Mouse (Mus musculus) embryonic facial prominence, embryonic 11.5 days (tissue): Measurements from ENCODE around the gene Ipo13. TPM values are rescaled to one million over a fixed set of nuclear protein-coding genes. Genes with fewer than 3 reads are reported as not detected.
A peak's percentile ranks its signal among the peaks of the same experiment; 100 is the strongest.

ENCODE experiments used
- ATAC-seq: fragments of 200-750 bp; cut with Nextera tagmentation; replicated peaks from 2 replicates; pipeline ENCODE4 v1.8.0; 2017; ENCODE audit warnings: low read depth; ENCODE audit not compliant: insufficient number of reproducible peaks, low FRiP score, low TSS enrichment
- DNase-seq: peaks from one replicate; pipeline ENCODE4 v3.0.0-alpha.2; 2015; ENCODE audit warnings: low spot score
- H3K27ac ChIP-seq: fragments of 300-500 bp; sonication (generic); replicated peaks from 2 replicates; pipeline ENCODE4 v1.5.1; 2014; ENCODE audit warnings: mild to moderate bottlenecking, low read depth, low read length, control low read depth
- H3K27me3 ChIP-seq: fragments of 300-500 bp; sonication (generic); 2 replicates; pipeline ENCODE4 v1.6.1; 2014; ENCODE audit warnings: mild to moderate bottlenecking, low read length, moderate library complexity, mixed read lengths; ENCODE audit not compliant: control insufficient read depth, insufficient read depth
- H3K36me3 ChIP-seq: fragments of 300-500 bp; sonication (generic); replicated peaks from 2 replicates; pipeline ENCODE4 v1.6.1; 2014; ENCODE audit warnings: low read depth, mild to moderate bottlenecking, low read length, moderate library complexity, mixed read lengths; ENCODE audit not compliant: control insufficient read depth, insufficient read depth
- H3K4me1 ChIP-seq: fragments of 300-500 bp; sonication (generic); 2 replicates; pipeline ENCODE4 v1.6.1; 2014; ENCODE audit warnings: low read length, mixed read lengths; ENCODE audit not compliant: control insufficient read depth, insufficient read depth
- H3K4me2 ChIP-seq: fragments of 300-500 bp; sonication (generic); 2 replicates; pipeline ENCODE4 v1.6.1; 2014; ENCODE audit warnings: low read depth, mild to moderate bottlenecking, control low read depth, low read length, moderate library complexity
- H3K4me3 ChIP-seq: fragments of 300-500 bp; sonication (generic); 2 replicates; pipeline ENCODE4 v1.5.1; 2014; ENCODE audit warnings: low read depth, low read length, control low read depth
- H3K9ac ChIP-seq: fragments of 300-500 bp; sonication (generic); replicated peaks from 2 replicates; pipeline ENCODE4 v1.6.1; 2014; ENCODE audit warnings: mild to moderate bottlenecking, control low read depth, low read length
- H3K9me3 ChIP-seq: fragments of 300-500 bp; sonication (generic); replicated peaks from 2 replicates; pipeline ENCODE4 v1.6.1; 2016; ENCODE audit warnings: mild to moderate bottlenecking, low read length, inconsistent platforms, mixed read lengths; ENCODE audit not compliant: control insufficient read depth
- WGBS: fragments of 180-500 bp; shearing (Covaris S2); extraction: QIAGEN DNeasy Blood & Tissue Kit; methylation state at CpG from one replicate; pipeline ENCODE4 v1.1.7; 2014; 5-methylcytosine and 5-hydroxymethylcytosine counted together
- polyA plus RNA-seq: library from polyadenylated mRNA; unstranded; fragments of >200 nt; fragmentation: Nextera tagmentation; extraction: Ambion mirVana; gene quantifications from 2 replicates; pipeline ENCODE4 v1.2.1, GENCODE M21; 2014

The Ipo13 gene
- polyA plus RNA-seq, 1 experiment from 2014 or later = 41.0 TPM

DNA sequence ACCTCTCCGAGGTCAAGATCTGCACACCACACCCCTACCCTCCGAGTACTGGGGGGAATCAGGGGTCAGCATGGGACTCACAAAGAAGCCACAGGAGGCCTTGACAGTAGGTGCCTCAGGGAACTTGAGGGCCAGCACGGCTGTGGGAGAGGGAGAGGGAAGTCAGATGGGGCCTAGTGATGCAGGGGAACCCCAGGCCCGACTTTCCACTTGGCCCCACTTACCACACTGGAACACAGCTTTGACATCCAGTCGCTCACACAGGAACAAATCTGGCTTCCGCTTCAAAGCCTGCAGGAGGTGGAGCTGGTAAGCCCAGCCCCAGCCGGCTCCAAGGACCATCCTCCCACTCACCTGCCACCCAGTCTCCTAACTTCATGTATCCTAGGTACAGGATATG, 19.5 kb downstream of the Ipo13 start:
- 80% methylated on average over 7 of the region's 7 CpGs for WGBS
- H3K4me1 ChIP-seq = no peaks in the 10 kb centered on the region
- peaks cover 3% of the 10 kb centered on the region; the same call in 1 of the 2 replicates for H3K36me3 ChIP-seq
- no peak overlapping the region for H3K9ac ChIP-seq
- no peak overlapping the region for H3K4me2 ChIP-seq
- ATAC-seq = no peak
- H3K27ac ChIP-seq = no peak overlapping the region
- no peaks in the 10 kb centered on the region for H3K27me3 ChIP-seq
- no peaks in the 10 kb centered on the region for H3K9me3 ChIP-seq
- H3K4me3 ChIP-seq = no peak overlapping the region
- no peak for DNase-seq

DNA sequence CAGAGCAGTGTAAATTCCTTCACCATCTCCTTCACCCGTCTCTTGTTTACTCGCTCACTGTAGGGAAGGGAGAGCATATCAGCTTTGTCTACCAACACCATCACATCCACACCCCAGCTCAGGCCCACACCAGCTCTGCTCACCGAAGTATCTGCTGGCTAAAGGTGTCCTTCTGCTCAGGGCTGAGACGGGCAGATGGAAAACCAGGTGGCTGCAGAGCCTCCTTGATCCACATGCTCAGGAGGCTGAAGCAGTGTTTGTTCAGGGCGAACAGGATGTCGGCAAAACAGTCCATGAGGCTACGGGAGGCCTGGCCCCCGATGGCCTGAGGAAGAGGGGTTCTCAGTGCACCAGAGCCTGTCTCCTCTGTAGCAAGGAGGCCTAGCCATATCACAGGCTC, 20.2 kb downstream of the Ipo13 start:
- 86% methylated on average over 7 of the region's 8 CpGs for WGBS
- Histone ChIP-seq H3K4me3 (no peak overlapping the region), H3K4me2 (no peak overlapping the region), H3K4me1 (no peaks in the 10 kb centered on the region), H3K36me3 (peaks cover 3% of the 10 kb centered on the region; the same call in 1 of the 2 replicates), H3K9ac (no peak overlapping the region), H3K27me3 (no peaks in the 10 kb centered on the region), H3K9me3 (no peaks in the 10 kb centered on the region), H3K27ac (no peak overlapping the region)
- DNase-seq = no peak
- ATAC-seq = no peak

DNA sequence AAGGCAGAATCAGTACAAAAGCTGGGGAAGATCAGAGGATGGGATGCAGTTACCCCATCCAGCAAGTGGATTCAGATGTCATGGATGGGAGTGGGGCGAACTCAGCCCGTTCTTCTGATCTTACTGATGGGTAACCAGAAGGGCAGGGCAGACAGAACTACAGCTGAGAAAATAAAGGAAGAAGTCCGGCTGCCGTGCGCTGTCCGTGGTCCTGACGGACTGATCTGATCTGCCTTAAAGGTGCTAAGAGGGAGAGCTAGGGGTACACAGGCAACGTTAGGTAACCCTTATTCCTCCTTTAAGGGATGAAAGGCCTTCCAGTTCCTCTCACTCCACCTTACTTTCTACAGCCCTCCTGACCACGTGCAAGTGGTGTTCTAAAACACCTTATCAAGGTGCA, 21.4 kb downstream of the Ipo13 start:
- no peak overlapping the region for H3K9ac ChIP-seq
- no peak overlapping the region for H3K4me3 ChIP-seq
- no peak overlapping the region for H3K27ac ChIP-seq
- WGBS = 24% methylated on average over 9 of the region's 9 CpGs
- H3K36me3 ChIP-seq = peaks cover 3% of the 10 kb centered on the region; the same call in 1 of the 2 replicates
- no peak overlapping the region for H3K4me2 ChIP-seq
- DNase-seq (peak; percentile 76), ATAC-seq (no peak)
- H3K4me1 ChIP-seq = no peaks in the 10 kb centered on the region
- H3K9me3 ChIP-seq = no peaks in the 10 kb centered on the region
- H3K27me3 ChIP-seq = no peaks in the 10 kb centered on the region

DNA sequence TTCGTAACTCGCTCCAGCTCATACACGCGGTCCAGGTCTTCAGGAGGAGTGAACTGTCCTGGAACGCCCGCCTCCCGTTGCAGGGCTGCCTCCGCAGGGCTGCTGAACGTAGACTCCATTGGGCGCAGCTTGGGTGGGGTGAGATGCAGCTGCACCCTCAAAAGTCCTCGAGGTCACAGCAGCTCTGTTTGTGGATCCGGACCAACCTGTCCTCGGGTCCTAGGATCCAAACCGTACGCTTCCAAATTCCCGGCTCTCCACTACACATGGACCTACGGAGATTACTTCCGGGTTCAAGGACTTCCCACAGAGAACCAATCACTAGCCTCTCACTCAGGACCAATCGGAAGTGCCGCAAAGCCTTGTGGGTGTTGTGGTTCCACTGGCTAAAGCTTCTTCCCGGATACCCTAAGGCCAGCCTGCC, 23.0 kb downstream of the Ipo13 start, which contains the start of gene Dph2:
Gene Dph2 (minus strand): TSS at position 295 of the 424 bp plus-strand sequence.
- no peaks in the 10 kb centered on the region for H3K4me1 ChIP-seq
- ATAC-seq (peak; percentile 78), DNase-seq (peak; percentile 93)
- H3K4me3 ChIP-seq = peak within 1 kb of the TSS; percentile 75
- no peaks in the 10 kb centered on the region for H3K9me3 ChIP-seq
- H3K27ac ChIP-seq = no peak within 1 kb of the TSS
- H3K36me3 ChIP-seq = peaks cover 3% of the 10 kb centered on the region; the same call in 1 of the 2 replicates
- H3K4me2 ChIP-seq = peak within 1 kb of the TSS; percentile 54
- H3K27me3 ChIP-seq = no peaks in the 10 kb centered on the region
- WGBS = under 1% methylated on average over 21 of the region's 21 CpGs
- H3K9ac ChIP-seq = peak within 1 kb of the TSS; percentile 52

DNA sequence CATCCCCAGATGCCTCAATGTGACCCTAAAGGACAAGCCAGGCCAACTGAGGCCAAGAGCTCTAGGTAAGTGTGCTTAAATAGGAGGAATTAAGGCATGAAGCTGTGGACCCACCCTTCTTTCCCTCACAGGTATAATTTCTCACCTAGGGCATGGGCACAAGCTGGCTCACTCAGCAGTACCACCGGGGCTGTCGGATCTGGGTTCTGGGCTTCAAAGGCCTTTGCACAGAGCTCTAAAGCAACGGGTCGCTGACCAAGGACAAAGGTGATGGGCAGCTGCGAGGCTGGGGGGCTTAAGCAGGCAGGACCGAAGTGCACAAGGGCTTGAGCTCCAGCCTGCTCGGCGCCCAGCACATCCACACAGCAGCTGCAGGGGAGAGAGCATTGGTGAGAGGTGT, 24.0 kb downstream of the Ipo13 start:
- no peaks in the 10 kb centered on the region for H3K9me3 ChIP-seq
- H3K27me3 ChIP-seq = no peaks in the 10 kb centered on the region
- ATAC-seq (no peak), DNase-seq (no peak)
- no peak overlapping the region for H3K9ac ChIP-seq
- H3K4me2 ChIP-seq = no peak overlapping the region
- H3K4me3 ChIP-seq = no peak overlapping the region
- WGBS = 71% methylated on average over 8 of the region's 8 CpGs
- no peak overlapping the region for H3K27ac ChIP-seq
- no peaks in the 10 kb centered on the region for H3K36me3 ChIP-seq
- no peaks in the 10 kb centered on the region for H3K4me1 ChIP-seq

DNA sequence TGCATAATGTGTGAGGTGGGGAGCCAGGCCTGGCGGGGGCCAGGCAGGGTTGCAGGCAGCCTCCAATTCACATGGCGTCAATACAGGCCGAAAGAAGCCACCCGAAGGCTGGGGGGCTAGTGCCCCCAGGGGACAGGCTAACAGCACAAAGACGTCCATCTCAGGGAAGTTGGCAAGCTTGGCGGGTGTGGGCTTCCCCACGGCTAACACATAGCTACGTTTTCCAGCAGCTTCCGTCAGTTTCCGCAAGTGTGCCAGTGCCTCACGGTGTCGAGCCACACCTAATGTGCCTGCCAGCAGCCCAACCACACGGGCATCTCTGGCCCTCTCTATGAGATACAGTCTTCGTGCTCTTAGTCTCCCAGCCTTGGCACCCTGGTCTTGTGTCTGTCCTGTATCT, 24.8 kb downstream of the Ipo13 start:
- ATAC-seq (no peak), DNase-seq (no peak)
- Histone ChIP-seq H3K36me3 (no peaks in the 10 kb centered on the region; the same call in 1 of the 2 replicates), H3K9ac (no peak overlapping the region), H3K9me3 (no peaks in the 10 kb centered on the region), H3K4me1 (no peaks in the 10 kb centered on the region), H3K4me3 (no peak overlapping the region), H3K27ac (no peak overlapping the region), H3K27me3 (no peaks in the 10 kb centered on the region), H3K4me2 (no peak overlapping the region)
- WGBS = 92% methylated on average over 14 of the region's 14 CpGs

DNA sequence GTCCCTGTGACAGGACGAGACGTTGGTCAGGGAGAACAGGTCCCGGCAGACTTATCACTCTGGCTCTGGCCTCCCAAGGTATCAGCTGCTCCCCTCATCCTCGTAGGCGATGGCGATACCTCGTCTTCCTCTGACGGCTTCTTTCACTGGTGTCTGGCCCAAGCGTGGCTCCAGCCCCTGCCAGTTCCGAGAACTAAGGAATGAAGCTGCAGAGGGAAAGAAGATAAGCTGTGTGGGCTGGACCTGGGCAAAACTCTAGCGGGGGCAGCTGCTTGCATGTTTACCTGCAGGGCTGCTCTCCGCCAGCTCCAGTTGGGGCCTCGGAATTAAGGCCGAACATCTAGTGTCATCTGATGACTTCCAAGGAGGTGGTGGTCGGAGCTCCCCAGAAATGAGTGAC, 25.3 kb downstream of the Ipo13 start:
- no peak overlapping the region for H3K4me2 ChIP-seq
- DNase-seq (no peak), ATAC-seq (no peak)
- H3K4me1 ChIP-seq = no peaks in the 10 kb centered on the region
- H3K36me3 ChIP-seq = no peaks in the 10 kb centered on the region; the same call in 1 of the 2 replicates
- H3K9ac ChIP-seq = no peak overlapping the region
- no peaks in the 10 kb centered on the region for H3K27me3 ChIP-seq
- 91% methylated on average over 15 of the region's 15 CpGs for WGBS
- H3K4me3 ChIP-seq = no peak overlapping the region
- H3K27ac ChIP-seq = no peak overlapping the region
- no peaks in the 10 kb centered on the region for H3K9me3 ChIP-seq

DNA sequence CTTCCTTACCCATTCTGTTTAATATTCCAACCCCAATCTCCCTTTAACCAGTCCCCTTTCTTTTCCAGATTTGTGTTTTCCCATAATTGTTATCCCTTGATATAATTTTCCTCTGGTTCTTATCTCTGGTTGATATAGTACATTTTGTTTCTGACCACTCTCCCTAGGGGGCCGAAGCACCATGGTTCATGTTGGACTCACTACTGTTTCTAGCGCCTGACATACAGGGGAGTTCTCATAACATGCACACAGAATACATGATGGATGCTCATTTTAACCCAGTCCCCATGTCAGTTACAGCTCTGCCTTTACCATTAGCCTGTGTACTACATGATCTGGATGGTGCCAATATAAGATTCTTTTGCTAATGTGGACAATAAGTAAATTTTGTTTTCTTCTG, 26.9 kb downstream of the Ipo13 start:
- Histone ChIP-seq H3K36me3 (no peaks in the 10 kb centered on the region; the same call in 1 of the 2 replicates), H3K9me3 (no peaks in the 10 kb centered on the region), H3K27me3 (no peaks in the 10 kb centered on the region), H3K27ac (no peak overlapping the region), H3K4me2 (no peak overlapping the region; the same call in 1 of the 2 replicates), H3K4me1 (no peaks in the 10 kb centered on the region), H3K4me3 (no peak overlapping the region; the same call in 1 of the 2 replicates), H3K9ac (no peak overlapping the region)
- DNase-seq (no peak), ATAC-seq (no peak)
- 76% methylated on average over 2 of the region's 2 CpGs for WGBS
